Mouse (Mus musculus) urinary bladder, adult 18-20 months (tissue): Measurements from ENCODE around the gene Znrf3.
A peak's percentile ranks its signal among the peaks of the same experiment; 100 is the strongest.
"Not testable (repeated sequence)": the region's sequence is repeated elsewhere in the genome, so short reads cannot be mapped to it uniquely, and the experiment has no call there.

Source experiments
- DNase-seq, 2 experiments: peaks; one replicate each; pipeline ENCODE4 v3.0.0; 2022; ENCODE audit warnings: low spot score in 2 of 2, mixed read lengths in 2 of 2

Znrf3 gene

GRCm38 (mm10) chr11:5444599-5445451 lies at the start of gene Znrf3:
Gene Znrf3 (minus strand): TSS chr11:5444847.
- peak; percentile 92 to 95 for DNase-seq

DNA sequence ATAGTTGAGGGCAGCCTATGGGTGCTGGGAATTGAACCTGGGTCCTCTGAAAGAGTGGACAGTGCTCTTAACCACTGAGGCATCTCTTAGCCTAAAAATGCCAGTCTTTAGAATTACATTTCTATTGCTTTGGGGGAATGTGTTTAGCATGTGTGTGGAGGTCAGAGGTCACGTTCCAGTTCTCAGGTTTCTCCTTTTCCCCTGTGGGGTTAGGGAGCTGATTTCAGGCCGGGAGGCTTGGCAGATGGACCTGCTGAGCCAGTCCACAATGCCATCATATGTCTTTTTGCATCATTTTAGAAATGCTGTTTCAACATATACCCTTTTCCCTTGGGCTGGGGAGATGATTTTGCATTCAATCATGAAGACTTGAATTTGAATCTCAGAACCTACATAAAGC lies 49.2 kb upstream of the Znrf3 start:
- DNase-seq = no peak

DNA sequence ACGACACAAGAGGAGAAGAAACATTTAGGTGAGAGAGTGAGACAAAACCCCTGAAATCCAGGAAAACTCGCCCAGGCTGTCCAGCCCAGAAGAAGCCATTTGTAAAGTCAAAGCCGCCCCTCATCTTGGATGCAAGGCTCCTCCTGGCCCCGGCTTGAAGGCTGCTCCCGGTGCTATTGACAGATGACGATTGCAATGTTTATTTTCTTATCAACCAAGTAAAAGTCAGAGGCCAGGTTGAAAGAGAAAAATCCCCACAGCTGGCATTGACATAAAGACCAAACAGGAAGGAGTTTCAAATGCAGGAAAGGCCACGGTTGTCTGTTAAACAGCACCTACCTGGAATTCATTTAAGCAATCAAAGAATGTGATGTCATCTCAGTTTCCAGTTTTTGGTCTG lies 47.3 kb upstream of the Znrf3 start:
- no peak for DNase-seq

DNA sequence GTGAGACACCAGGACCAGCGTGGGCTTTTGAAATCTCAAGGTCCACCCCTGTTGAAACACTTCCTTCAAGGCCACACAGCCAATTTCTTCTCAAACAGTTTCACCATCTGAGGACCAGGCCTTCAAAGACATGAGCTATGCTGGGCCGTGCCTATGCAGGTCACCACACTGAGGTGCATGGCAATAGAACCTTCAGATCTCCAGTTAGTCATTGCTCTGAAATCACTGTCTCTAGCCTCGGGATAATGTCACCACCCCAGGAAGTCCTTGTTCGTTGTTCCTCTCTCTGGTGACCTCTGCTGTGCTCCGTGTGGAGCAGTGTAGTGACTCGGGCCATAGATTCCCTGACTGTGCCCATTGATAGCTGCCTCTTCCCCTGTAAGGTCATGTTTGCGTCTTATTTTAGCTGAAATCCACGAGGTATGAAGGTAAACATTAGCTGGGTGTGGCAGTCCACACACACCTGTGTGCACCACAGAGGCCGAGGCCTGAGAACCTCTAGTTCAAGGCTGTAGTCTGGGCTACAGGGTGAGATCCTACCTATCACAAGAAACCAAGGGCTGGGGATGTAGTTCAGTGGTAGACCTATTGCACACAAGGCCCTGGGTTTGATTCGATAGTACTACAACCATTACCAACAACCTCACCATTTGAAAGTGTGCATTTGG lies 46.5 kb upstream of the Znrf3 start:
- no peak for DNase-seq

DNA sequence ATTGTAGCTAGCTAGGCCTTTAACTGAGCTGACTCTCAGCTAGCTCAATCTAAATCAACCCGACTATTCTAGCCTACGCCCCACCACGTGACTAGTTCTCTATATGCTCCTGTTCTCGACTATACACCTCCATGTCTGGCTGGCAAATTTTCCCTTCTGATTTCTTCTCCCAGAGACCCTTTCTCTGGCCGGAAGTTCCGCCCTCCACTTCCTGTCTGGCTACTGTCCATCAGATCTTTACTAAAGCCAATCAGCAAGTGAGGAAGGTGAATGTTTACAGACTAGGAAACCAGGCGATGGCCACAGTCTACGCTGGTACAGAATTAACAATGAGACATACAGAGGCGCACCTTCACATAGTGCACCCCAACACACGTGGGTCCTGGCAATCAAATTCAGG lies 44.8 kb upstream of the Znrf3 start:
- not testable (repeated sequence) for DNase-seq

DNA sequence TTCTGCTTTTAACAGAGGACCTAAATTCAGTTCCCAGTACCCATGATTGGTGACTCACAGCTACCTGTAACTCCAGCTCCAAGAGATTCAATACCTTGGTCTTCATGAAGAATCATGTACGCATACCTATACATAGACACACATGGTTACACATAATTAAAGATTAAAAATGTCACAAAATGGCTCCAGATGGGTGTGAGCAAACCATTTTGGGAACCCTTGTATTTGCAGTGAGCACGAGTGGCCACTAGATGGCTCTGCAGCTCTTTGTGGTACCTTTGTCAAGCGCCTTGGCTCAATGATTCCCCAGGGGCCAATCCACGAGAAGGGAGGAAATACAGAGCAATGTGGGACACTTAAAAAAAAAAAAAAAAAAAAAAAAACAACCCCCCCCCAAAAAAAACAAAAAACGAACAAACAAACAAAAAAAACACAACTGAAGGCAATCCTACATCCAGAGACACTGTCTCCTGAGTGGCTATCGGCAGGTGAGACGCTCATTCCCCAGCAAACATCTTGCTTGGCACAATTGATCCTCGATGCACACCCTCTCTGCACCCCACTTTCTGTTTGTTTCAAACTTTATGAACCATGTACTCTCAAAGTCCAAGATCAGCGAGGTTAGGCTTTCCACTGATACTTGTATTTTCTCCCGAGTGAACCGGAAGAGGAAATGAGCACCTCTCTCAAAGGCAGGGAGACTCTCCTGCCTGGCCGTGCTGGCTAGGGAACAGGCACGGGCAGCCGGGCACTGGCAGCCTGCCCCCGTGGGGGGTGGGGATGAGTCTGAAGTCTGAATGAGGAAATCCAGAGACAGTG lies 40.8 kb upstream of the Znrf3 start:
- peak; percentile 56 to 61 for DNase-seq

DNA sequence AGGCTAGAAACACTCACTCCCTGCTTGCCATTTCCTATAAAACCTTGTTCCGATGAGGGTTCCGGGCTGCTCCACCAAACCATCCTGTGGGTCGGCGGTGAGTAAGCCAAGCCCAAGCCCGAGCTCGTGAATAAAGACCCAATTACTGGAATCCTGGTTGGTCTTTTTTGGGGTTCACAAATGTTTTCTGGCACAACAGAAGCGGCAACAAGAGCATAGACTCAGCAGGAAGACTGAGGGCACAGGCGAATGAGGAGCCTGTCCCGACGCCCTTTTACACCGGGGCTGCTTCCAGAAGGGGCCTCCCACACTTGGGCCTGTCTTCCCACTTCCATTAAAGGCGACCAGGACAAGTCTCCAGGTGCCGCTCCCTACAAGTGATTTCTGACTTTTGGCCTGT lies 37.9 kb upstream of the Znrf3 start:
- no peak for DNase-seq

DNA sequence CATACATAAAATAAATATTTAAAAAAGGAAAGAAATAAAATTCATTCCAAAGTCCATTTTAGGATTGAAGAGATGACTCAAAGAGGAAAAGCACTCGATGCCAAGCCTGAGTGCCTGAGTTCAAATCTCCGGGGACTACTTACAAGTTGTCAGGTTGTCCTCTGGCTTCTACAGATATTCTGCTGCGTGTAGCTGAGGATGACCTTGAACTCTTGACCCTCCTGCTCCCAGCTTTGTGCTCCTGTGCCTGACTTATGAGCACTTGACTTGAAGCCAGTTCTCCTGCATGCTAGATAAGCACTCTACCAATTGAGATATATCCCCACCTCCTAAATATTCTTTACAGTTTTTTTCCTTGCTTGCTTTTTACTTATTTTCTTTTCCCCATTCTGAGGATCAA lies 34.2 kb upstream of the Znrf3 start:
- no peak for DNase-seq

- DNase-seq = no peak
These were observed 33.5 kb upstream of the Znrf3 start for GRCm38 (mm10) chr11:5478193-5478592.

DNA sequence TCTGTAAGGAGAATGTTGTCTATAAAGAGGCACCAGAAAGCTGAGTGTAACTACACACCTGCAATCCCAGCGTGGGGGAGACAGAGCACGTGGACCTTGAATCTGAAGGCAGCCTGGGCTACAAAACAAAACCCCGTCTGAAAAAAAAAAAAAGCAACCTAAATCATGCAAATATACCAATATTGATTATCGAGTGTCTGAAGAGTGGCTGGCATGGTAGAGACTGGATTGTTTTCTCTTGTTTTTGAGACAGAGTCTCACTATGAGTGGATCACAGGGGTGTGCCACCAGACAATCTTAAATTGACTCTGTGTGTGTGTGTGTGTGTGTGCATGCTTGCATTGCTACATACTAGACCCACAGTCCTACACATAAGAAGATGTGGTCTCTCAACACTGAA lies 32.2 kb upstream of the Znrf3 start:
- DNase-seq = no peak

- not testable (repeated sequence) for DNase-seq
These were observed 31.0 kb upstream of the Znrf3 start for GRCm38 (mm10) chr11:5475556-5476118.

DNA sequence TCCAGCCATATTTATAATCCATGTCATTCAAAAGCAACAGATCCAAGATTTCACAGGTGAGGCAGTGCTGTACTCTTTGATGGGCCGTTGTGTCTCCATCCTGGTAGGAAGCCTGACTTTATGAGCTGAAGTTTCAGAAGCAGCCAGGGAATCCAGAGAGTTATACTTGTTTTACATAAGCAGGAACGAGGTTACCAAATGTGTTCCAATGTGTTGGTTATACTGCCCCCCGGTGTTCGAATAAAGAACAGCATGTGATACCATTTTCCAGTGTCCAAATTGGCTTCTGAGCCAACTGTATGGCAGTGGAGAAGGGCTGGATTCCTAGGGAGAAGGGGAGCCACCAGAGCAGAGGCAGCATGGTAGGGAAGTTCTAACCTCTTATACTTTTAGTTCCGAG lies 29.5 kb upstream of the Znrf3 start:
- DNase-seq = peak; percentile 42 to 48

GRCm38 (mm10) chr11:5470055-5470454 lies 25.4 kb upstream of the Znrf3 start:
- no peak for DNase-seq

DNA sequence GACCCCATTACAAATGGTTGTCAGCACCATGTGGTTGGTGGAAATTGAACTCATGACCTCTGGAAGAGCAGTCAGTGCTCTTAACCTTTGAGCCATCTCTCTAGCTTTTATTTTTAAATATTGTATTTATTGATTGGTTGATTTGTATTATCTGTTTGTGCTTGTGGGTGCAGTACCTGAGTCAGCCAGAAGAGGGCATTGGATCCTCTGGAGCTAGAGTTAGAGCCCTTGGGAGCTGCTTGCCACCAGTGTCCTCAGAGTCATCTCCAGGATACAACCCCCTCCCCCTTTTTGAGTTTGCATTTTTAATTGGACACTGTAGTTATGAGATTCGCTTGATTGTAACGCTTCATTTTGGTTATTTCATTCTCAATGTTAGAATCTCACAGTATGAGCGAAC lies 24.4 kb upstream of the Znrf3 start:
- no peak for DNase-seq

DNA sequence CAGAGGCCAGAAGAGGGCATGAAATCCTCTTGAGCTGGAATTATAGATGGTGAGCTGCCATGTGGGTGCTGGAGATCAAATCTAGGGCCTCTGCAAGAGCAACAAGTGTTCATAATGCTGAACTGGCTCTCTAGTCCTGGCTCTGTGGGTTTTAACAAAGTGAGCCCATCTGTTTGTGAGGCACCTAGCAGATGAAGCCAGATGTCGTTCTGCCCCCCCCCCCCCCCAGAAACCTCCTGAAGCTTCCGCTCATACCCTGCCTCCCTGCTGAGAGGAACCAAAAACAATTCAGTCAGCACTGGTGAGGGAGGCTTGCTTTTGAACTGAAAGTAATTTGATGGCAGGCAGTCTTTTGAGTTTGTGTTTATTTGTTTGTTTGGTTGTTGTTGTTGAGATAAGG lies 23.8 kb upstream of the Znrf3 start:
- DNase-seq = no peak

DNA sequence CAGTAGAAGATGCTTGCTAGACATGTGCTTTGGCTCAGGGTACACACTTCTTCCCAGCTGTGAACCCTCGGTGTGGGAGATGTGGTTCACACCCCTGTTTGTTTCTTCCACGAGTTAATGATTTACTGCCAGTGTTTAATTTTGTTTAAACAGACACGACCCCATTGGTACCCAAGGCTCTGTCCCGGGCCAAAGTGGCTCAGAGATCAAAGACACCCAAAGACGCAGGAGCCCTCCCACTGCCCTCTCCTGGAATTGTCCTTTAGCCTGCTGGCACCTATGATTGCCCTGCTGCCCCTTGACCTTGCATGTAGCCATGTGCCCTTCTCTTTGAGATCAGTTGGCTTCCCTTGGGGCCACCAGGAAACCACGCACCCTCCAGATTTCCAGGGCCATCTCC lies 7.3 kb upstream of the Znrf3 start:
- no peak for DNase-seq

DNA sequence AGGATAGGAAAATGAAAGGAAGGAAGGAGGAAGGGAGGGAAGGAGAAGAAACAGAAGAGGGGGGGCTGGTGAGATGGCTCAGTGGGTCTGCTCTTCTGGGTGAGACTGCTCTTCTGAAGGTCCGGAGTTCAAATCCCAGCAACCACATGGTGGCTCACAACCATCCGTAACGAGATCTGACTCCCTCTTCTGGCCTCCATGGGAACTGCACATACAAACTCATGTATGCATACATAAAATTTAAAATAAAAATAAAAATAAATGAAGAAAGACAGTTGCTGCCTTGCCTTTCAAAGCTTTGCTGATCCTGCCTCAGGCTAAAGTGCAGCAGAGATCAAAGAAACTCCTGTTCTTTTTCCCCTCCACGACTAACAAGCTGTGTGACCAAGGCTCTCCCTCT lies 6.7 kb upstream of the Znrf3 start:
- DNase-seq = no peak

DNA sequence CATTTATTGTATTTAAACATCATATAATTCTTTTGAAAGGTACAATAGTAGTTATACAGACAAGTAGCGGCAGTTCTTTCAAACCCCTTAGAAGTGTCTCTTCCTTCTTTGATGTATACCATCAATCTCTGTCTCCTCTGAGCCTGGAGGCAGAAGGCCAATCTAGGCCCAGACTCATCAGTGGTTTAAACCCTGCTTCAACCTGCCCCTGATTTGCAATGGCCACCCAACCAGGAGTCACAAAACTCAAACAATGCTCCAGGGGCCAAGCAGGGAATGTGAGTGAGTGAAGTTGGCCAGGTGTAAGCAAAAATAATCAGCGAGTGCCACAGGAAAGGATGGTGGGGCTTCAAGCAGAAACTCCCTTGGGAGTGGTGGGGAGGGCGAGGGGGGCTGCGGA lies 6.1 kb upstream of the Znrf3 start:
- no peak for DNase-seq

DNA sequence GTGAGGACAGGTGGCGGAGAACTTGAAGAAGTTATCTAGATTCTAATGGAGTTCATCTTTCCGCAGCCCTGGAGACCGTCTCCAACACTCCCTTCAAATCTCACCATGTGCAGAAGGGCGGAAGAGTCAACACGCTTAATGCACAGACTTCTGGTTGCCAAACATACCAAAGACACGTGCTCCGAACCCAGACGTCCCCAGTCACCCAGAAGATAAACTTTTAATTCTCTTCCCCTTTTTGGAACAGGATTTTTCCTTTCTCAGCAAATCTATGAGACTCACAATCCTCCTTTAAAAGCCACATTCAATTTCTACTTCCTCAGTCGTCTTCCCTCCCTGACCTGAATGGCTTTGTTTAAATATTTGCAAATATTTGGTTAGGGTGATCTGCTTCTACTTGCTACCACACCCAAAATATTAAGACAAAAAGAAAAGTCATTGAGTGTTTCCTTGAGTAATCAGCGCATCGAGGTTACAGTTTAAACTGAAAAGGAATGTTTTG lies 856 bp upstream of the Znrf3 start:
- DNase-seq = no peak

- peak; percentile 6 to 39 for DNase-seq
These were observed 431 bp downstream of the Znrf3 start for GRCm38 (mm10) chr11:5444234-5444598.

DNA sequence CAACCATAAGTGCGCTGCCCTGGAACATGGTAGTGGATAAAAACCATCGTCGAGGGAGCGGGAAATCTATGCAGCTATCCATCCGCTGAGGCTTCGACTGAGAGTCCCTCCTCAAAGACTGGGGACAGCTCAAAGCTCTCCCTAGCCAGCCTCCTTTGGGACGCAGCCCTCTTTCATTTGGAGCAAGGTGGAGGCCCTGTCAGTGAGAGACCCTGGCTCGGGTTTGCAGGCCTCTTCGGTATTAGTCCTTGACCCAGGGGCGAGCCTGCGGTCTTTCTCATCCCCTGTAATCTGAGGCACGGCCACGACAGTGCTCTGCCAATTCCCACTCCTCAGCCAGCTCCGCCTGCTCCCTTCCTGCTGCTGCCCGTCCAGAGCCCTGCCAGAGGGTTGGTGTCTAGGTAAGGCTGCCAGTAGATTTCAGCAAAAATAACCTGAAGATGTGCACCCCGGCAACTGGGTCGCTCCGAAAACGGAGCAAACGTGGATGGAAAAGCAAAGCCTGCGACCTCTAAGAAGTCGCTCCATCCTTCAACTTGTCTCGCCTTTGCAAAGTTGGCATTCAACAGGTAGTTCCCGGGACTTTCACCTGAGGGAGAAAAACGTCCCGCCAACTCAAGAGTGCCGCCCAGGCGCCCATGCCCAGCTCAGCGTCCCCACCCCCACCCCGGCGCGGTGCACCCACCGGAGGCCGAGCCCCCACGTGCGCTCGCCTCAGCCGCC lies 975 bp downstream of the Znrf3 start:
- DNase-seq = peak in 1 of 2 experiments; percentile 37
